Mouse (Mus musculus) stomach, postnatal 0 days (tissue): ENCODE measurements at regions not wholly inside any gene's neighbourhood (a gene's known extent, or its start where the extent isn't known, plus 50 kb on each side); places are given as distances from the start of the nearest gene placed in this dataset.

Experiments
- CTCF ChIP-seq: IDR thresholded peaks from 2 replicates; pipeline ENCODE4 v1.5.1; 2016; ENCODE audit warnings: antibody characterized with exemption, low read depth, mild to moderate bottlenecking, moderate library complexity
- EP300 ChIP-seq: optimal IDR thresholded peaks from 2 replicates; pipeline ENCODE3; 2016; ENCODE audit warnings: antibody characterized with exemption

- no peak for TF ChIP-seq EP300
- no peak for TF ChIP-seq CTCF
Measured at GRCm38 (mm10) chr6:36002090-36002489, 385.8 kb upstream of the Chrm2 start.
